Mouse (Mus musculus) embryonic fibroblast, embryonic 13.5 days (primary cell): ENCODE measurements at regions not wholly inside any gene's neighbourhood (a gene's known extent, or its start where the extent isn't known, plus 50 kb on each side); places are given as distances from the start of the nearest gene placed in this dataset.

Source experiments
- CTCF ChIP-seq: IDR thresholded peaks from 2 replicates; pipeline ENCODE4 v1.5.1; 2011; ENCODE audit warnings: mild to moderate bottlenecking, control low read depth, low read length, moderate library complexity, borderline replicate concordance; ENCODE audit not compliant: insufficient read depth
- POLR2A ChIP-seq: IDR thresholded peaks from 2 replicates; pipeline ENCODE4 v1.6.1; 2011; ENCODE audit warnings: low read depth, mild to moderate bottlenecking, control low read depth, low read length, moderate library complexity

- TF ChIP-seq CTCF, result no peak
- TF ChIP-seq POLR2A, result no peak
Observed at GRCm38 (mm10) chr7:117103035-117103434, 277.7 kb upstream of the Xylt1 start.
